Mouse (Mus musculus) C2C12 (cell line): ENCODE data around the gene Scrg1. TPM values are rescaled to one million over a fixed set of nuclear protein-coding genes. Genes with fewer than 3 reads are reported as not detected.
"Not testable (repeated sequence)": the region's sequence is repeated elsewhere in the genome, so short reads cannot be mapped to it uniquely, and the experiment has no call there.

Source experiments
- H3K27me3 ChIP-seq: one replicate; pipeline ENCODE4 v1.6.1; 2011; ENCODE audit not compliant: control insufficient read depth, insufficient read depth, insufficient read length
- H3K36me3 ChIP-seq: one replicate; pipeline ENCODE4 v1.6.1; 2011; ENCODE audit not compliant: control insufficient read depth, insufficient read depth
- H3K4me3 ChIP-seq: one replicate; pipeline ENCODE4 v1.5.1; 2011; ENCODE audit warnings: mild to moderate bottlenecking, control low read depth; ENCODE audit not compliant: poor library complexity, insufficient read depth, severe bottlenecking
- H3K79me2 ChIP-seq: one replicate; pipeline ENCODE4 v1.6.1; 2011; ENCODE audit not compliant: control insufficient read depth, insufficient read depth
- H3K79me3 ChIP-seq: one replicate; pipeline ENCODE4 v1.6.1; 2011; ENCODE audit warnings: low read depth, control low read depth
- H3ac ChIP-seq: one replicate; pipeline ENCODE3; 2011; ENCODE audit warnings: low read depth; ENCODE audit not compliant: control insufficient read depth, insufficient read length
- CEBPB ChIP-seq: IDR thresholded peaks from one replicate; pipeline ENCODE4 v1.6.1; 2011; ENCODE audit warnings: low read depth, mild to moderate bottlenecking, control low read depth, moderate library complexity
- CTCF ChIP-seq: IDR thresholded peaks from one replicate; pipeline ENCODE4 v1.5.1; 2011; ENCODE audit not compliant: control insufficient read depth, insufficient read depth, insufficient read length
- FOSL1 ChIP-seq: IDR thresholded peaks from one replicate; pipeline ENCODE4 v1.8.0; 2011; ENCODE audit warnings: mild to moderate bottlenecking, low read length; ENCODE audit not compliant: poor library complexity, insufficient read depth, severe bottlenecking
- MAX ChIP-seq: IDR thresholded peaks from one replicate; pipeline ENCODE4 v1.6.1; 2011; ENCODE audit warnings: mild to moderate bottlenecking, control low read depth
- MYOD1 ChIP-seq: IDR thresholded peaks from one replicate; pipeline ENCODE4 v1.6.1; 2011; ENCODE audit warnings: low read depth; ENCODE audit not compliant: control insufficient read depth, insufficient read length
- MYOG ChIP-seq: IDR thresholded peaks from one replicate; pipeline ENCODE4 v1.6.1; 2011; ENCODE audit not compliant: control insufficient read depth, insufficient read length; ENCODE audit errors: extremely low read depth
- USF1 ChIP-seq: IDR thresholded peaks from one replicate; pipeline ENCODE4 v1.6.1; 2011; ENCODE audit warnings: low read depth, mild to moderate bottlenecking, control low read depth, moderate library complexity
- polyA plus RNA-seq: library from polyadenylated mRNA; unstranded; fragments of >200 nt; fragmentation: generic; extraction: Trizol; gene quantifications from one replicate; pipeline ENCODE4 v1.2.1, GENCODE M21; 2012; ENCODE audit warnings: missing spikeins

Scrg1 gene
- polyA plus RNA-seq, 1 experiment, result not detected

GRCm38 (mm10) chr8:57432802-57433201 lies 22.9 kb upstream of the Scrg1 start:
- H3K27me3 ChIP-seq, result peaks cover 5% of the 10 kb centered on the region
- H3ac ChIP-seq, result no peak overlapping the region
- no peak overlapping the region for H3K4me3 ChIP-seq
- no peaks in the 10 kb centered on the region for H3K79me3 ChIP-seq
- H3K36me3 ChIP-seq, result no peaks in the 10 kb centered on the region
- TF ChIP-seq CEBPB (no peak), MYOD1 (no peak), FOSL1 (no peak), MAX (no peak), USF1 (no peak), MYOG (no peak), CTCF (no peak)
- no peaks in the 10 kb centered on the region for H3K79me2 ChIP-seq

GRCm38 (mm10) chr8:57435768-57436436 lies 19.8 kb upstream of the Scrg1 start:
- peaks cover 8% of the 10 kb centered on the region for H3K27me3 ChIP-seq
- no peaks in the 10 kb centered on the region for H3K79me2 ChIP-seq
- H3K36me3 ChIP-seq, result no peaks in the 10 kb centered on the region
- no peak overlapping the region for H3ac ChIP-seq
- TF ChIP-seq CEBPB (no peak), MAX (no peak), CTCF (no peak), FOSL1 (no peak), MYOD1 (no peak), MYOG (no peak), USF1 (no peak)
- H3K79me3 ChIP-seq, result no peaks in the 10 kb centered on the region
- no peak overlapping the region for H3K4me3 ChIP-seq

GRCm38 (mm10) chr8:57436437-57436796 lies 19.3 kb upstream of the Scrg1 start:
- H3ac ChIP-seq, result no peak overlapping the region
- H3K27me3 ChIP-seq, result peaks cover 8% of the 10 kb centered on the region
- TF ChIP-seq USF1 (no peak), MYOG (no peak)
- H3K36me3 ChIP-seq, result no peaks in the 10 kb centered on the region
- H3K4me3 ChIP-seq, result no peak overlapping the region
- H3K79me3 ChIP-seq, result no peaks in the 10 kb centered on the region
- no peaks in the 10 kb centered on the region for H3K79me2 ChIP-seq

- Histone ChIP-seq H3ac (no peak overlapping the region), H3K27me3 (peaks cover 8% of the 10 kb centered on the region), H3K36me3 (no peaks in the 10 kb centered on the region), H3K79me3 (no peaks in the 10 kb centered on the region), H3K79me2 (no peaks in the 10 kb centered on the region), H3K4me3 (no peak overlapping the region)
- no peak for TF ChIP-seq CTCF
- TF ChIP-seq MYOG, result no peak
- TF ChIP-seq USF1, result no peak
- no peak for TF ChIP-seq FOSL1
- no peak for TF ChIP-seq CEBPB
- TF ChIP-seq MYOD1, result no peak
- TF ChIP-seq MAX, result no peak
Measured at GRCm38 (mm10) chr8:57441131-57441530, 14.6 kb upstream of the Scrg1 start.

GRCm38 (mm10) chr8:57441556-57441955 lies 14.2 kb upstream of the Scrg1 start:
- no peak overlapping the region for H3K4me3 ChIP-seq
- H3K79me2 ChIP-seq, result no peaks in the 10 kb centered on the region
- no peak overlapping the region for H3ac ChIP-seq
- TF ChIP-seq MYOD1 (no peak), USF1 (no peak), FOSL1 (no peak), CTCF (no peak), MAX (no peak), MYOG (no peak), CEBPB (no peak)
- no peaks in the 10 kb centered on the region for H3K79me3 ChIP-seq
- peaks cover 8% of the 10 kb centered on the region for H3K27me3 ChIP-seq
- H3K36me3 ChIP-seq, result no peaks in the 10 kb centered on the region

GRCm38 (mm10) chr8:57443289-57443688 lies 12.4 kb upstream of the Scrg1 start:
- no peaks in the 10 kb centered on the region for H3K79me2 ChIP-seq
- no peak overlapping the region for H3K4me3 ChIP-seq
- H3ac ChIP-seq, result no peak overlapping the region
- no peaks in the 10 kb centered on the region for H3K79me3 ChIP-seq
- peaks cover 3% of the 10 kb centered on the region for H3K27me3 ChIP-seq
- H3K36me3 ChIP-seq, result no peaks in the 10 kb centered on the region
- TF ChIP-seq MAX, result no peak
- no peak for TF ChIP-seq USF1
- TF ChIP-seq CTCF, result no peak
- TF ChIP-seq FOSL1, result no peak
- no peak for TF ChIP-seq MYOD1
- TF ChIP-seq CEBPB, result no peak
- TF ChIP-seq MYOG, result no peak

GRCm38 (mm10) chr8:57445901-57446300 lies 9.8 kb upstream of the Scrg1 start:
- H3ac ChIP-seq, H3K79me2 ChIP-seq, H3K79me3 ChIP-seq, H3K36me3 ChIP-seq, H3K4me3 ChIP-seq, H3K27me3 ChIP-seq: not testable (repeated sequence)
